Mouse (Mus musculus): Measurements from ENCODE around the gene Jpt1. TPM values are rescaled to one million over a fixed set of nuclear protein-coding genes. Genes with fewer than 3 reads are reported as not detected.
"Not testable (repeated sequence)": the region's sequence is repeated elsewhere in the genome, so short reads cannot be mapped to it uniquely, and the experiment has no call there.

Gene Jpt1
- polyA plus RNA-seq, 1 experiment: 147 TPM

- H3K4me1 ChIP-seq (ENCODE audit: control insufficient read depth, insufficient read depth, low read length): peaks cover 7% of the 10 kb centered on the region
- peak; percentile 57 for DNase-seq
- no peak for TF ChIP-seq POLR2A (IDR thresholded peaks at IDR 0.05; ENCODE audit: borderline replicate concordance, extremely low read depth, low read depth, low read length)
- no peak for TF ChIP-seq CTCF (IDR thresholded peaks at IDR 0.05; ENCODE audit: insufficient read depth, low read length)
- under 1% methylated on average over 57 of the region's 57 CpGs for WGBS
- H3K4me3 ChIP-seq (replicated peaks; ENCODE audit: extremely low read depth, low read depth, low read length): peak overlapping the region; percentile 94
Observed at GRCm38 (mm10) chr11:115513271-115514237, 633 bp downstream of the Jpt1 start.

GRCm38 (mm10) chr11:115512407-115513183 lies 1.6 kb downstream of the Jpt1 start:
- WGBS: 18% methylated on average over 8 of the region's 8 CpGs
- peak; percentile 23 for DNase-seq
- H3K4me1 ChIP-seq (ENCODE audit: control insufficient read depth, insufficient read depth, low read length): peaks cover 7% of the 10 kb centered on the region
- H3K4me3 ChIP-seq (replicated peaks; ENCODE audit: extremely low read depth, low read depth, low read length): peak overlapping the region; percentile 94
- TF ChIP-seq POLR2A (IDR thresholded peaks at IDR 0.05; ENCODE audit: borderline replicate concordance, extremely low read depth, low read depth, low read length): no peak
- TF ChIP-seq CTCF (IDR thresholded peaks at IDR 0.05; ENCODE audit: insufficient read depth, low read length): no peak

GRCm38 (mm10) chr11:115512004-115512403 lies 2.2 kb downstream of the Jpt1 start:
- WGBS: 33% methylated on average over 3 of the region's 3 CpGs
- no peak for DNase-seq
- H3K4me1 ChIP-seq (ENCODE audit: control insufficient read depth, insufficient read depth, low read length): peaks cover 7% of the 10 kb centered on the region
- no peak overlapping the region for H3K4me3 ChIP-seq (replicated peaks; ENCODE audit: extremely low read depth, low read depth, low read length)
- TF ChIP-seq CTCF (IDR thresholded peaks at IDR 0.05; ENCODE audit: insufficient read depth, low read length) (no peak), POLR2A (IDR thresholded peaks at IDR 0.05; ENCODE audit: borderline replicate concordance, extremely low read depth, low read depth, low read length) (no peak)

GRCm38 (mm10) chr11:115511121-115511520 lies 3.1 kb downstream of the Jpt1 start:
- WGBS: 86% methylated on average over 2 of the region's 2 CpGs
- DNase-seq: no peak
- Histone ChIP-seq H3K4me1 (ENCODE audit: control insufficient read depth, insufficient read depth, low read length) (peaks cover 7% of the 10 kb centered on the region), H3K4me3 (replicated peaks; ENCODE audit: extremely low read depth, low read depth, low read length) (no peak overlapping the region)
- no peak for TF ChIP-seq POLR2A (IDR thresholded peaks at IDR 0.05; ENCODE audit: borderline replicate concordance, extremely low read depth, low read depth, low read length)
- no peak for TF ChIP-seq CTCF (IDR thresholded peaks at IDR 0.05; ENCODE audit: insufficient read depth, low read length)

GRCm38 (mm10) chr11:115510507-115510888 lies 3.7 kb downstream of the Jpt1 start:
- peaks cover 7% of the 10 kb centered on the region for H3K4me1 ChIP-seq (ENCODE audit: control insufficient read depth, insufficient read depth, low read length)
- WGBS: 69% methylated on average over 5 of the region's 5 CpGs
- DNase-seq: no peak
- TF ChIP-seq CTCF (IDR thresholded peaks at IDR 0.05; ENCODE audit: insufficient read depth, low read length): no peak
- no peak for TF ChIP-seq POLR2A (IDR thresholded peaks at IDR 0.05; ENCODE audit: borderline replicate concordance, extremely low read depth, low read depth, low read length)
- no peak overlapping the region for H3K4me3 ChIP-seq (replicated peaks; ENCODE audit: extremely low read depth, low read depth, low read length)

GRCm38 (mm10) chr11:115509773-115510506 lies 4.2 kb downstream of the Jpt1 start:
- 37% methylated on average over 6 of the region's 6 CpGs for WGBS
- no peak for DNase-seq
- Histone ChIP-seq H3K4me1 (ENCODE audit: control insufficient read depth, insufficient read depth, low read length) (peaks cover 7% of the 10 kb centered on the region), H3K4me3 (replicated peaks; ENCODE audit: extremely low read depth, low read depth, low read length) (no peak overlapping the region)
- no peak for TF ChIP-seq POLR2A (IDR thresholded peaks at IDR 0.05; ENCODE audit: borderline replicate concordance, extremely low read depth, low read depth, low read length)
- TF ChIP-seq CTCF (IDR thresholded peaks at IDR 0.05; ENCODE audit: insufficient read depth, low read length): no peak

GRCm38 (mm10) chr11:115508061-115508460 lies 6.1 kb downstream of the Jpt1 start:
- no peak for TF ChIP-seq POLR2A (IDR thresholded peaks at IDR 0.05; ENCODE audit: borderline replicate concordance, extremely low read depth, low read depth, low read length)
- no peak for TF ChIP-seq CTCF (IDR thresholded peaks at IDR 0.05; ENCODE audit: insufficient read depth, low read length)
- WGBS: 72% methylated on average over 2 of the region's 2 CpGs
- Histone ChIP-seq H3K4me3 (replicated peaks; ENCODE audit: extremely low read depth, low read depth, low read length) (no peak overlapping the region), H3K4me1 (ENCODE audit: control insufficient read depth, insufficient read depth, low read length) (peaks cover 7% of the 10 kb centered on the region)
- DNase-seq: no peak

- WGBS: 65% methylated on average over 3 of the region's 3 CpGs
- Histone ChIP-seq H3K4me3 (replicated peaks; ENCODE audit: extremely low read depth, low read depth, low read length) (no peak overlapping the region), H3K4me1 (ENCODE audit: control insufficient read depth, insufficient read depth, low read length) (peaks cover 5% of the 10 kb centered on the region)
- TF ChIP-seq POLR2A (IDR thresholded peaks at IDR 0.05; ENCODE audit: borderline replicate concordance, extremely low read depth, low read depth, low read length) (no peak), CTCF (IDR thresholded peaks at IDR 0.05; ENCODE audit: insufficient read depth, low read length) (no peak)
- DNase-seq: no peak
Observed at GRCm38 (mm10) chr11:115506586-115506985, 7.6 kb downstream of the Jpt1 start.

GRCm38 (mm10) chr11:115502636-115503035 lies 11.6 kb downstream of the Jpt1 start:
- Histone ChIP-seq H3K4me1 (ENCODE audit: control insufficient read depth, insufficient read depth, low read length) (no peaks in the 10 kb centered on the region), H3K4me3 (replicated peaks; ENCODE audit: extremely low read depth, low read depth, low read length) (no peak overlapping the region)
- DNase-seq: no peak
- WGBS: 95% methylated on average over 6 of the region's 6 CpGs
- TF ChIP-seq CTCF (IDR thresholded peaks at IDR 0.05; ENCODE audit: insufficient read depth, low read length): no peak
- TF ChIP-seq POLR2A (IDR thresholded peaks at IDR 0.05; ENCODE audit: borderline replicate concordance, extremely low read depth, low read depth, low read length): no peak

GRCm38 (mm10) chr11:115496559-115496958 lies 17.6 kb downstream of the Jpt1 start:
- H3K4me1 ChIP-seq (ENCODE audit: control insufficient read depth, insufficient read depth, low read length); DNase-seq: not testable (repeated sequence)
- whole genome bisulfite sequencing: 85% methylated on average over 9 of the region's 9 CpGs

More at GRCm38 (mm10) chr11:115496559-115496958, 17.6 kb downstream of the Jpt1 start:
- not testable (repeated sequence) for H3K4me3 ChIP-seq (replicated peaks; ENCODE audit: extremely low read depth, low read depth, low read length)
